Mouse (Mus musculus): ENCODE data around the gene Lhpp. TPM values are rescaled to one million over a fixed set of nuclear protein-coding genes. Genes with fewer than 3 reads are reported as not detected.

The Lhpp gene
- polyA plus RNA-seq, 1 experiment from 2014 or later = 46.6 TPM

- H3K9me3 ChIP-seq (ENCODE audit: control insufficient read depth, low read length) = no peaks in the 10 kb centered on the region
- no peak for DNase-seq (ENCODE audit: low spot score)
- 0 out of 2 replicates have a peak, but pooled peaks cover 2% of the 10 kb centered on the region for H3K36me3 ChIP-seq (replicated peaks; ENCODE audit: control insufficient read depth, insufficient read depth)
- no peak overlapping the region for H3K4me3 ChIP-seq (replicated peaks; ENCODE audit: low read length)
- no peak overlapping the region for H3K27ac ChIP-seq
- H3K4me2 ChIP-seq (replicated peaks) = no peak overlapping the region
- ATAC-seq (ENCODE audit: low FRiP score) = no peak
- H3K4me1 ChIP-seq (replicated peaks; ENCODE audit: control insufficient read depth, insufficient read depth, low read length) = peaks cover 36% of the 10 kb centered on the region
- H3K9ac ChIP-seq = no peak overlapping the region
- H3K27me3 ChIP-seq (ENCODE audit: control insufficient read depth, insufficient read depth, low read length) = no peaks in the 10 kb centered on the region
- 59% methylated on average over 17 of the region's 17 CpGs for WGBS
These were observed 125.8 kb downstream of the Lhpp start for GRCm38 (mm10) chr7:132736099-132736862.

- Histone ChIP-seq H3K9me3 (ENCODE audit: control insufficient read depth, low read length) (no peaks in the 10 kb centered on the region), H3K4me3 (replicated peaks; ENCODE audit: low read length) (no peak overlapping the region), H3K4me1 (replicated peaks; ENCODE audit: control insufficient read depth, insufficient read depth, low read length) (peaks cover 14% of the 10 kb centered on the region; the same call in 1 of the 2 replicates), H3K27ac (no peak overlapping the region), H3K9ac (no peak overlapping the region), H3K36me3 (replicated peaks; ENCODE audit: control insufficient read depth, insufficient read depth) (0 out of 2 replicates have a peak, but pooled peaks cover 2% of the 10 kb centered on the region), H3K4me2 (replicated peaks) (no peak overlapping the region), H3K27me3 (ENCODE audit: control insufficient read depth, insufficient read depth, low read length) (no peaks in the 10 kb centered on the region)
- ATAC-seq (ENCODE audit: low FRiP score) (no peak), DNase-seq (ENCODE audit: low spot score) (no peak)
- WGBS = 91% methylated on average over 6 of the region's 6 CpGs
These were observed 128.4 kb downstream of the Lhpp start for GRCm38 (mm10) chr7:132738844-132739243.

- WGBS = 86% methylated on average over 6 of the region's 6 CpGs
- no peak overlapping the region for H3K4me3 ChIP-seq (replicated peaks; ENCODE audit: low read length)
- H3K4me2 ChIP-seq (replicated peaks) = no peak overlapping the region
- DNase-seq (ENCODE audit: low spot score) (no peak), ATAC-seq (ENCODE audit: low FRiP score) (no peak)
- 0 out of 2 replicates have a peak, but pooled peaks cover 2% of the 10 kb centered on the region for H3K36me3 ChIP-seq (replicated peaks; ENCODE audit: control insufficient read depth, insufficient read depth)
- no peak overlapping the region for H3K27ac ChIP-seq
- no peaks in the 10 kb centered on the region for H3K27me3 ChIP-seq (ENCODE audit: control insufficient read depth, insufficient read depth, low read length)
- H3K9ac ChIP-seq = no peak overlapping the region
- H3K4me1 ChIP-seq (replicated peaks; ENCODE audit: control insufficient read depth, insufficient read depth, low read length) = peaks cover 11% of the 10 kb centered on the region; the same call in 1 of the 2 replicates
- H3K9me3 ChIP-seq (ENCODE audit: control insufficient read depth, low read length) = no peaks in the 10 kb centered on the region
These were observed 129.4 kb downstream of the Lhpp start for GRCm38 (mm10) chr7:132739829-132740228.

GRCm38 (mm10) chr7:132742912-132743311 is 132.5 kb downstream of the Lhpp start:
- Histone ChIP-seq H3K9me3 (ENCODE audit: control insufficient read depth, low read length) (no peaks in the 10 kb centered on the region), H3K27ac (no peak overlapping the region), H3K4me3 (replicated peaks; ENCODE audit: low read length) (no peak overlapping the region), H3K36me3 (replicated peaks; ENCODE audit: control insufficient read depth, insufficient read depth) (0 out of 2 replicates have a peak, but pooled peaks cover 2% of the 10 kb centered on the region), H3K4me2 (replicated peaks) (no peak overlapping the region), H3K4me1 (replicated peaks; ENCODE audit: control insufficient read depth, insufficient read depth, low read length) (no peaks in the 10 kb centered on the region), H3K9ac (no peak overlapping the region), H3K27me3 (ENCODE audit: control insufficient read depth, insufficient read depth, low read length) (no peaks in the 10 kb centered on the region)
- ATAC-seq (ENCODE audit: low FRiP score) (no peak), DNase-seq (ENCODE audit: low spot score) (no peak)
- 91% methylated on average over 5 of the region's 5 CpGs for WGBS

GRCm38 (mm10) chr7:132747096-132747495 is 136.7 kb downstream of the Lhpp start:
- no peak for DNase-seq (ENCODE audit: low spot score)
- no peak overlapping the region for H3K4me3 ChIP-seq (replicated peaks; ENCODE audit: low read length)
- WGBS = 71% methylated on average over 6 of the region's 6 CpGs

GRCm38 (mm10) chr7:132748076-132748769 is 137.8 kb downstream of the Lhpp start:
- H3K9ac ChIP-seq = no peak overlapping the region
- WGBS = 88% methylated on average over 3 of the region's 3 CpGs
- no peaks in the 10 kb centered on the region for H3K9me3 ChIP-seq (ENCODE audit: control insufficient read depth, low read length)
- no peak for DNase-seq (ENCODE audit: low spot score)
- H3K36me3 ChIP-seq (replicated peaks; ENCODE audit: control insufficient read depth, insufficient read depth) = no peaks in the 10 kb centered on the region
- no peak for ATAC-seq (ENCODE audit: low FRiP score)
- H3K27me3 ChIP-seq (ENCODE audit: control insufficient read depth, insufficient read depth, low read length) = no peaks in the 10 kb centered on the region
- H3K4me3 ChIP-seq (replicated peaks; ENCODE audit: low read length) = no peak overlapping the region
- H3K27ac ChIP-seq = no peak overlapping the region
- H3K4me2 ChIP-seq (replicated peaks) = no peak overlapping the region
- no peaks in the 10 kb centered on the region for H3K4me1 ChIP-seq (replicated peaks; ENCODE audit: control insufficient read depth, insufficient read depth, low read length)

More at GRCm38 (mm10) chr7:132747096-132747495, 136.7 kb downstream of the Lhpp start:
- no peak for ATAC-seq (ENCODE audit: low FRiP score)
- no peak overlapping the region for H3K4me2 ChIP-seq (replicated peaks)
- H3K9ac ChIP-seq = no peak overlapping the region
- H3K9me3 ChIP-seq (ENCODE audit: control insufficient read depth, low read length) = no peaks in the 10 kb centered on the region
- H3K27me3 ChIP-seq (ENCODE audit: control insufficient read depth, insufficient read depth, low read length) = no peaks in the 10 kb centered on the region
- H3K27ac ChIP-seq = no peak overlapping the region
- no peaks in the 10 kb centered on the region for H3K36me3 ChIP-seq (replicated peaks; ENCODE audit: control insufficient read depth, insufficient read depth)
- no peaks in the 10 kb centered on the region for H3K4me1 ChIP-seq (replicated peaks; ENCODE audit: control insufficient read depth, insufficient read depth, low read length)

- H3K9me3 ChIP-seq (ENCODE audit: control insufficient read depth, low read length) = no peaks in the 10 kb centered on the region
- no peak for DNase-seq (ENCODE audit: low spot score)
- 90% methylated on average over 11 of the region's 11 CpGs for WGBS
- H3K4me3 ChIP-seq (replicated peaks; ENCODE audit: low read length) = no peak overlapping the region
- H3K36me3 ChIP-seq (replicated peaks; ENCODE audit: control insufficient read depth, insufficient read depth) = no peaks in the 10 kb centered on the region
- H3K27me3 ChIP-seq (ENCODE audit: control insufficient read depth, insufficient read depth, low read length) = no peaks in the 10 kb centered on the region
- H3K27ac ChIP-seq = no peak overlapping the region
- no peak for ATAC-seq (ENCODE audit: low FRiP score)
- H3K4me2 ChIP-seq (replicated peaks) = no peak overlapping the region
- H3K4me1 ChIP-seq (replicated peaks; ENCODE audit: control insufficient read depth, insufficient read depth, low read length) = peaks cover 11% of the 10 kb centered on the region
- H3K9ac ChIP-seq = no peak overlapping the region
These were observed 139.1 kb downstream of the Lhpp start for GRCm38 (mm10) chr7:132749504-132749903.

- WGBS = 77% methylated on average over 2 of the region's 2 CpGs
- ATAC-seq (ENCODE audit: low FRiP score) = no peak
These were observed 141.3 kb downstream of the Lhpp start for GRCm38 (mm10) chr7:132751716-132752115.

More at GRCm38 (mm10) chr7:132751716-132752115, 141.3 kb downstream of the Lhpp start:
- no peaks in the 10 kb centered on the region for H3K27me3 ChIP-seq (ENCODE audit: control insufficient read depth, insufficient read depth, low read length)
- peaks cover 3% of the 10 kb centered on the region; the same call in 1 of the 2 replicates for H3K36me3 ChIP-seq (replicated peaks; ENCODE audit: control insufficient read depth, insufficient read depth)
- DNase-seq (ENCODE audit: low spot score) = no peak
- H3K4me1 ChIP-seq (replicated peaks; ENCODE audit: control insufficient read depth, insufficient read depth, low read length) = peaks cover 16% of the 10 kb centered on the region
- H3K4me3 ChIP-seq (replicated peaks; ENCODE audit: low read length) = no peak overlapping the region
- H3K4me2 ChIP-seq (replicated peaks) = no peak overlapping the region
- H3K9me3 ChIP-seq (ENCODE audit: control insufficient read depth, low read length) = no peaks in the 10 kb centered on the region
- no peak overlapping the region for H3K9ac ChIP-seq
- no peak overlapping the region for H3K27ac ChIP-seq
